Mouse (Mus musculus) lung, postnatal 25 days (tissue): Measurements from ENCODE around the gene Caln1.

ENCODE experiments used
- DNase-seq: peaks from one replicate; pipeline ENCODE4 v3.0.0; 2022; ENCODE audit warnings: low spot score

Caln1 gene

DNA sequence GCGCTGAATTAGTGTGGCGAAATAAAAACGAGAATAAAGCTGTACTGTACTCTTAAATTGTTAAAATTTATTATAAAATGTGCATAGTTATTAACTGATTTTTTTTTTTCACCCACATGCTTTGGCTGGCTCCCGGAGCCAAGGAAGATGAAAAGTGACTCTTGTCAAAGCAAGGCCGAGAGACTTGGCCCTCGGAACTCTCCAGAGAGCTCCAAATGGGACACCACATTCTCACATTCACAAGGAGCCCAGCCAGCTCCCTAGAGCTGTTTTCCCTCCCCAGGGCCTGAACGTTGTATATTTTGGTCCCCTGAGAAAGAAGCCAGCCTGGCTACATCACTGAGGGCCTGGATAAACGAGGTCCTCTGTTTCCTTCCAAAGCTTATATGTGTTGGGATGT lies 25.1 kb downstream of the Caln1 start:
- no peak for DNase-seq

DNA sequence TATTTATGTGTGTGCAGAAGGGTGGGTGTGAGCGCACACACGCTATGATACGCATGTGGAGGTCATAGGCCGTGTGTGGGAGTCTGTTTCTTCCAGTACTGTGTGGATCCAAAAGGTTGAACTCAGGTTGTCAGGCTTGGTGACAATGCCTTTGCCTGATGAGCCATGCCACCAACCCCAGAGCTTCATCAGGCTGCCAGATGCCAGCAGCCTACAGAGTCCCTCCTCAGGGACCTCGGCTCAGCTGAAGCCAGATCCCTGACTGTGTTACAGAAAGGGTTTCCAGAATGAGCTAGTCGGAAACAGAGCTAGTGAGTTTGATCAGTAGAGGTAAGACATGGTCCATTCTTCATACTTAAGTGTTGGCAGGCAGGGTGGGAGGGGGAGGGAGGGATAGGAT lies 25.9 kb downstream of the Caln1 start:
- no peak for DNase-seq

DNA sequence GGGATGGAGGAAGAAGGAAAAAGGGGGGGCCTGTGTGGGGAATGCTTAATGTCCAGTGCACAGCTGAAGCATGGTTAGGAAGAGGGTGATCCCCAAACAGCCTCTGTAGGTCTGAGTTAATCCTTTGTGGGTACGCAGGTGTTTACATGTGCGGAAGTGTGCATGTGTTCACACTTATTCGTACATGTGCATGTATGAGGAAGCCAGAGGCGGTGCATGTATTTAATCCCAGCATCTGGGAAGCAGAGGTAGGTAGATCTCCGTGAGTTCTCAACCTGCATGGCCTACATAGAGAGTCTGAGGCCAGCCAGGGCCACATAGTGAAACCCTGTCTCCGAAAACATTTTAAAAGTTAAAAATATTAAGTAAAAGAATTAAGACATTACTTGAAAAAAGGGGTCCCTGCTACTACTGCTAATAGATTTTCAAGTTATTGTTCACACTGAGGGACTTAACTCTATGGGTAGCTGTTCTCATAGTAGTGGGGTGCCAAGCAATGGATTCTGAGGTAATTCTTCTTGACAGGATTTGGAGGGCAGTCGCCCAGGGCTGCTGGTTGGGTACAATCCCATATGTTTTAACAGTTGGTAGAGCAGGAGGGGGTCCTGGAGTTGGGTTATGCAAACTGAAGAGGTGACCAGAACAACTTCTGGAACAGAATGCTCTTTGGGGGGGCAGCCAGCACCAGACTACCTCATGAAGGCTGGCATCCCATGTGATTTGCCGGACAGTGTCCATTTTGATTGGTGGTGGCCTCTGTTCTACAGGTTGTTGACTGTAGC lies 31.1 kb downstream of the Caln1 start:
- DNase-seq, result no peak

DNA sequence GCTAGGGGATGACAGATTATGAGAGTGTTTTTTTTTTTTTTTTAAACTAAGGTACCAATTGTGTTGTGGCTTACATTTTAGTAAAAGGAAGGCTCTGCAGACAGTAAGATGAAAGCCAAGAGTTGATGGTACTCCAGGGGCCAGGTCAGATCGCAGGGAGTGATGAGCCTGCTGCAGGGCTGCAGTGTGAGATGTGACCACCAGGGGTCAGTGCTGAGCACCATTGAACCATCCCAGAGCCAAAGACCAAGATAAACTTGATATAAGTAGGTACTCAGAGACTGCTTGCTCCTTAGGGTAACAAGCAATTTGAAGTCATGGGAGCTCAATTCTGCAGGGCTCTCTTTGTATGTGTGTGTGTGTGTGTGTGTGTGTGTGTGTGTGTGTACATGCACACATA lies 35.9 kb downstream of the Caln1 start:
- DNase-seq, result peak; percentile 16

DNA sequence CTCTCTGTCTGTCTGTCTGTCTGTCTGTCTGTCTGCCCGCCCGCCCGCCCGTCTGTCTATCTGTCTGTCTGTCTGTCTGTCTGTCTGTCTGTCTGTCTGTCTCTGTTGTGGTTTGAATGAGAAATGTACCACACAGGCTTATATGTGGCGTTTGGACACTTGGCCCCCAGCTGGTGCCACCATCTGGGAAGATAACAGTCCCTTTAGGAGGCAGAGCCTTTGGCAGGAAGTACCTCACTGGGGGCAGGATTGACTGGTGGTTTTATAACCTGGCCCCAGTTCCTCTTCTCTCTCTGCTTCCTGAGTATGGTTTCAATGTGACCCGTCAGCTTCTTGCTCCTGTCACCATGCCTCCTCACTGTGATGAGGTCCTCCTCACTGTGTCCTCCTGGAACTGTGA lies 40.5 kb downstream of the Caln1 start:
- no peak for DNase-seq

DNA sequence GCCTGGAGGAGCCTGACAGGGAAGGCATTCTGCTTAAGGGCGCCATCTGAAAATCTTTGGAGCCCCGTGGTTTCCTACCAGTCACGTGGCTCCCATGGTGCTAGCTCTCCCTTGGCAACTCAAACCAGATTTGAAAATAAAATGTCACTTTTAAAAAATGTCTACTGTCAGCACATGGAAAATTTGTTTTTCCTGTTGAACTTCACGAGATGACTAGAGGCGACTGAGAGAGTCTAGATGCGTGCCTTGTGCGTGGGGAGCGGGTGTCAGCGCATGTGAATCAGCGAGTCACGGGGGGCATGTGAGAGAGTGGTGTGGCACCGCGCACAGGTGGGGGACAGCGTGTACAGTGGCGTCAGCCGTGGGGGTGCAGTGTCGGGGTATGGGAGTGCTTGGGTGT lies 42.3 kb downstream of the Caln1 start:
- DNase-seq, result no peak

DNA sequence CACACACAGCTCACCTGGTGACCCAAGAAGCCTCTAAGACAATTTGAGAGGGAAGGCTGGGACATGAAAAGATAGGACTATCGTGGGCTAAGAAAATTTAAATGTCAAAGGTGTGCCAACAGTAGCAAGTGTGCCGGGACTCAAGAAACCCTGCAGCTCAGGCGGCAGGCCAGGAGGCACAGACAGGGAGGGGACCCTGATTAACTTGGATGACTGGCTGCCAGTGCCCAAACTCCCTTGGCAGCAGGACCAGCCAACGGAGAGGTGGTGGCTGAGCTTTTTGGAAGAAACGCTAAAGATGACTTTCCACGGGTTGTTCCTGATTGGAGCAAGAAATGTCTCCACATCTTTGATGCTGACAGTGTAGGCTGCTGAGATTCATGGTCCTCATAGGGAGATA lies 78.2 kb downstream of the Caln1 start:
- DNase-seq, result no peak

DNA sequence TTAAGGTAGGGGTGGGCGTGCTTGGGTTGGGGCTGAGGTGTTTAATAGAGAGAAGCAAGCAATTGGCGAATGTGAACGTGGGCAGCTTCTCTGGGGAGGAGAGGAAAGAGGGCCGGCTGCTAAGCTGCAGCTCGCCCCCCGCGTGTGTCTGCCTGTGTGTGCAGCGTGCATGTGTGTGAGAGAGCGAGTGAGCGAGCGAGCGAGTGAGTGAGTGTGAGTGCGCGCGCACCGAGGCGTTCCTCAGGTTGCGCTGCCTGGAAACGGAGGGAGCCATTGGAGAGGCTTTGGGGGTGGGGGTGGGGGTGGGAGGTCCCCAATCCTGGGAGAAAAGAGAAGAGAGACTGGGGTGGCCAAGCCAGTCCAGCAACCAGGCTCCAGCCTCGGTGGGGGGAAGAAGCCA lies 79.2 kb downstream of the Caln1 start:
- no peak for DNase-seq

DNA sequence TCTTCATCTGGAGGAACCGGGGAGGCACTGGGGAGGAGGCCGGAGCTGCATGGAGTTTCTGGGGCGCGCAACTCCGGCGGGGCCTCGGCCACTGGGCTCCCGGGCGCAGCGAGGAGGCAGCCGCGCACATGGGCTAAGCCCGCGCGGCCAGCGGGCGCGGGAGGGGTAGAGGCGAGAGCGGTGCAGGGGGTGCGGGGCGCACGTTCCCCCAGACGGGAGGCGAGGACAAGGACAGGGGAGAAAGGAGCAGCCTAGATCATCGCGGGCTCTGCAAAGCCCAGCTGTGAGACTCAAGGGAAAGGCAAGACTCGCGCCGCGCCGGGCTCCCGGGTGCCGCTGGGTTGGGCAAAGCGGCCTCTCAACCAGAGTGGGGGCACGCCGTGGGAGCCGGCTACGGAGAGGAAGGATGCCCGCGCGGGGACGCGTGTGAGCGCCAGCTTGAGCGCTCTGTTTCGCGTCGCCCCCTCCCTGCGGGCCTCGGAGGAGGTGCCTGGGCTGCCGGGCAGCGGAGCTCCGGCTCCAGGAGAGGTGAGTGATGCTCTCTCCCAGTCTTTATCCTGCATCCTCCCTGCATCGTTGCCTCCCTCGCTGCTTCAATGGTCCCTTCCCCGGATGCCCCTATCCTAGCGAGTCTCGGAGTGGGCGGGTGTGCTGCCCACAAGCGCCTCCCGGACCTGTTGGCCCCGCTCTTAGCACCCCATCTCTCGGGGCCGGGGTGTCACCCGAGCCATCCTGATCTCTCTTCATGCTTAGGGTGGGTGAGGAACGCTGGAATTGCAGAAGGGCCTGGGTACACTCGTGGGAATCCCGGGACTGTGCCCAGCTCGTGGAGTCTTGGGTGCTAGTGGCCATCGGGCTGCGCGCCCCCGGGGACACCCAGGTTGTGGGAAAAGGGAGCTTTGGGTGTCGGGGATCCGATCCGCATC lies 79.9 kb downstream of the Caln1 start:
- no peak for DNase-seq

DNA sequence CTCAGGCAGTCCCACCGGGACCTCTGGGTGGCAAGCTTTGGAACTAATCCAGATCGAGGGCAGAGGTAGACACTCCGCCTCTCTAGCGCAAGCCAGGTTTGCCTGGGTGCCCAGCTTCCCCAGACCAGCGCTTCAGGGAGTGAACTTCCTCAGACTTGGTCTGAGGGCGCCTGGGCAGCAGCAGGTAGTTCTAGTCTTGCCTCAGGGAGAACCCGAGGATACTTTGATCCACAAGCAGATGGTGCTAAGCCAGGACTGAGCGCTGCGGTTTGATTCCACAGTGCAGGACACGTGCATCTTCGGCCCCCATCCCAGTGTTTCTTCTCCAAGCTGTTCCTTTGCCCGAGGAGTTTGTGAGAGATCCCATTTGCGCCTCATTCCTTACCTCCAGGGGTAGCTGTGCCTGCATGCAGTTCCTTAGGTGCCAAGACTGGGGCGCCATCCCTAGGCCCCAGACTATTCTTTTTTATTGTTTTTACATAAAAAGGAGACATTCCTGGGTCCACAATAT lies 80.8 kb downstream of the Caln1 start:
- DNase-seq, result no peak

DNA sequence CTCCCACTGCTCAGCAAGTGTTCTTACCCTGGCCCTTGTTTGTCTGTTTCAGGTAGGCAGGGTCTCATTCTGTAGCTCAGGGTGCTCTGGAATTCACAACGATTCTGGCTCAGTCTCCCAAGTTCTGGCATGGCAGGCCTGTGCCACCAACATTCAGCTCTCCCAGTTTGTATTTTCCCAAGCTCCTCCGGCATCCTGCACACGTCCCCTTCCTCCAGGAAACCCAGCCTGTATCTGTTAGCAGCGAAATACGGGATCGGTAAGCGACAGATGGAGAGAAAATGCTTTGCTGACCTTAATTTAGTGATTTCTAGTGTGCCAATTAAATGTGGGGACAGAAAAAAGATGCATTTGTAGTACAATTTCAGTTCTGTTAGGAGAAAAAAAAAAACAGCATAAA lies 88.8 kb downstream of the Caln1 start:
- DNase-seq, result no peak

DNA sequence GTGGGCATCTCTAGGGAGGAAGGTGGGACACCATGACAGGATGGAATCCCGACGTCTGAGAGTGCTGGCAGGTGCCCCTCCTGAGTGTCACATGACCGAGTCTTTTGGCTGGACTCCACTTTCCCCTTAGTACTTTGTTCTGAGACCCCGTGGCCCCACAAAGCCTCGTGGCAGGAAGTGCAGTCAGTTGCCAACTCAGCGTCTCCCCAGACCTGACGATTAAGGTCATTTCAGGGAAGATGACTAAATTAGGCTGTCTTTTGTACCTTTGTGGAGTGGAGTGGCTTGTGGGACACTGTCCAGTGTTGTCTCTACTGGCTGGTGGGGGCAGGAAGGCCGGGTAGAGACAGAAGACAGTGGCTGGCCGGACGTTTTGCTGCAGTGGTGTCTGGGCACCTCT lies 103.0 kb downstream of the Caln1 start:
- DNase-seq, result no peak

DNA sequence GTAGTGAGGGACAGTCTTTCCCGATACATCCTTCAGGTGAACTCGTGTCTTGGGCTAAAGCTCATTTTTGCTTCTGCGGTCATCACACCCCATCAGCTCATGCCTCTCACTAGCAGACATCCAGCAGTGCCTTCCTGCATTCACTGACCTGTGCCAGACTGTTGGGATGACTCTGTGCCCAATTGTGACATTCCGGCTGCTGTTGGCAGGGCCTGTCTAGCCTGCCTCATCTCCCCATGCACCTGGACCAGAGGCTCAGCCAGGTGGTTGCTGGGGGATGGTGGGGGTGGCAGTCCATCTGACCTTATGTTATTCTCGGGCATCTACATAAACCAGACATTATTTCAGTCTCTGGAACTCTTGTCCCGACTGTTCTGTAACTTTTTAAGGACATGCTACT lies 105.6 kb downstream of the Caln1 start:
- DNase-seq, result no peak

DNA sequence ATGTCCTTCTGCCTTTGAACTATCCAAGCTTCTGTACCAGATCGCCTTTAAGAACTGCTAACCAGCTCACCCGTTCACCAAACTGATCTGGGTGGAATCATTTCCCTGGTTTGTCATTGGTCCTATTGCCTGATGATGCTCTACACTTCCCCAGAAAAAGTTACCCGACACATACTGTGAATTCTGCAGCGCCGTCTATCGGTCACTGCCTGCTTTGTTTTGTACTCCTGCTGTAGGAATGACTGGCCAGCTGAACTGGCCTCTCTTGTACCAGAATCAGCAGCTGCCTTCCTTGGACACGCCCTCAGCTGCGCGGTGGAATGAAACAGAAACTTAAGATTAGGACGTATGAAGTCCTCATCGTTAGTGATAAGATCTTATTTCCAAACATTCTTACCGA lies 107.5 kb downstream of the Caln1 start:
- DNase-seq, result no peak

DNA sequence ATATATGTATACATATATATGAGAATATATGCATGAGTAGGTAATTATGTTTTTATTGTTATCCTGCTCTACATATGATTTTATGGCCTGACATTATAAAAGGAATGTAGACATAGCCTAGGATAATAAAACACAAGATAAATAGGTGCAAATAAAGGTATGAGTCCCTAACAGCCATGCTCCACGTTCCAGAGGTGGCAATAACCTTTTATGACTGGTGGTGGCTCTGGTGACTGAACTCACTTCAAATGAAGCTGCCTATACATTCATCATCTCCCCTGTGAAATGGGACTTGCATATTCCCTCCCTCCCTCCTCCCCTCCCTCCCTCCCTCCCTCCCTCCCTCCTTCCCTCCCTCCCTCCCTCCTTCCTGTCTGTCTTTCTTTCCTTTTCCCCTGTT lies 111.0 kb downstream of the Caln1 start:
- no peak for DNase-seq

DNA sequence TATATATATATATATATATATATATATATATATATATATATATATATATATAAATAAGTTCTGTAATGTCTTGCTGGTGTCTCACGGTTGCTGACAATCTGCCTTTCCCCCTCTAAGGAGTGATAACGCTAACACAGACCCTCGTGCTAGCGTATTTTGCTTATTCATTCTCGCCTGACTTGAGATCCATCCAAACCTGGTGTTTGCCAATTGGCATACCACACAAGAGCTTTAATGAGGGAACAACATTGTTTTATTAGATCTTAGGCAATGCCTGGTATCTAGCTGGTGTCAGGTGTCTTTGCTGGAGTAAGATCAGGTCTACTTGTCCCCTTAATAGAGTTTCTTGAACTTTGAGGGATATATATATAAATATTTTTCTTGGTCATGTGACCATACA lies 122.2 kb downstream of the Caln1 start:
- no peak for DNase-seq

DNA sequence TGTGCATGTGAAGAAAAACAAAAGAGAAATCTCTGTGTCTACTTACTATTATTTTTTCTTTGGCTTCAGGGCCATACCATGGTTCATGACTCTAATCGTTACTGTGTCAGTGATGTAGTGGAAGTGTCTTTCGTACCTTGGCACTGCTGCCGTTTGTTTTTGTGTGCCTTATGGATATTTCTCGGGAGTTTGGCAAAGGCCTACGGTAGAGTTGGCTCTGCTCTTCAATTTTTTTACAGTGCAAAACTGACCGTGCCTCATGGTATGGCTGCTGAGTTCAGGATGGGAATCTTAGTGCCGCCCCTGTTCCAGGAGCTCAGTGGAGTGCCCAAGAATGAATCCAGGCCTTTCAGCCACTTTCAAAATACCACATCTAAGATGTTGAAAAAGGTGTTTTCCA lies 123.0 kb downstream of the Caln1 start:
- DNase-seq, result no peak

DNA sequence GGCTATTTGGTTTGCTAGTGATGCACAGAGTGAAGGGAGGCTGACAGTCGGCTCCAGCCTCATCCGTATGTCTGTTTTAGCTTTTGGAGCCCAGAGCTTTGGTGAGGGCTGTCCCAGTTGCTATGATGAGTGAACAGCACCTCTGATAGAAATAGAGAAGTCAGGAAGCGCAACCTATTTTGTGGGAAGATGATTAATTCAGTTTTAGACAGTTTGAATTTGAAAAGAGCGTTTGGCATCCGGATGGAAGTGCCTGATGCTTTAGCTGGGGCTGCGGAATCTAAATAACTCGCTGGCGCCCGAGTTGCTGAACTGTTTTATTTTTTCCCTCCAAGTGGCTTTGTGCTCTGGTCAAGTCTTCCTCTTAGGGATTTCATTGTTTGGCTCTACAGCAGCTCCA lies 133.3 kb downstream of the Caln1 start:
- DNase-seq, result no peak

DNA sequence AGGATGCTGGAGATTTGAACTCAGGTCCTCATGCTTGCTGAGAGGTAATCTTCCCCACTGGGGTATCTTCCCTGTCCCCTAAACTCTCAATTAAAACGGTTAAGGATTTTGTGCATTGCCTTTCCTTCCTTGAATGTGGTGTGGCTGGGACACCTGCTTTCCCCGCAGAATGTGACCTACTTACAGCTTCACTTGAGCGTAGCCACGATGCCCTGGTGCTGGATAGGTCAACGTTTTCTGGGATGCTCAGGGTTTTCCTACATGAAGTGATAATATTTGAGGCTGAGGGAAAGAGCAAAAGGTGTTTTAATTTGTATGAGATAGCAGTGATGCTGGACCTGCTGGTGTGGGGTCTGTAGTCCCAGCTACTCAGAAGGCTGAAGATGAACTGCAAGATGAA lies 135.6 kb downstream of the Caln1 start:
- no peak for DNase-seq

DNA sequence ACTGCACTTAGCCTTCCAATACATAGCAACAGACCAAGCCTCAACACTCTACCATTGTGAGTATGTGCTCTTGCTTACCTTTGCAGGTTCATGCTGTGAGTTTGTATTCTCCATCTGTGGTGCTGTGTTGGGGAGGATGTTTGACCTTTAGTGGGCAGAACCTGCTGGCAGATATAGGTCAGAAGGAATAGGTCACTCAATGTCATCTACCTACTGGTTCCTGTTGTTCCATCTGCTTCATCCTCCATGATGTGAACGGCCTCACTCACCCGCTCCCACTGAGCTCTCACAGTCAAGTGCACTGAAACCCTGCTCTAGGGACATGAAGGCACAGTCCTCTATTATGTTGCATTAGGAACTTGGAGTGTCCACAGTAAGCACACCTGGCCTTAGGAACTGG lies 141.3 kb downstream of the Caln1 start:
- no peak for DNase-seq

DNA sequence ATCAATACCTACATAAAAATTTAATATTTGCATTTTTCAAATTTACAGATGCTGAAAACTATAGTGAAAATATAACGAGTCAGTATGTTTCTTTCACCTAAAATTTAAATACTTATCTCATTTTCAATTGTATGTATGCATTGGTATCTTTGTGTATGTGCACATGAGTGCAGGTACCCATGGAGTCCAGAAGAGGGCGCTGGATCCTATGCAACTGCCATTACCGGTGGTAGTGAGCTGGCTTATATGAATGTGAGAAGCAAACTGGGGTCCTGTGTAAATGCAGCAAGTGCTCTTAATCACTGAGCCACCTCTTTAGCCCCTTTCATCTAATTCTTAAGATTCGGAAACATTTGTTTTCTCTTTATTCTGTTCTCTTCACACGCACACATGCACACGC lies 146.1 kb downstream of the Caln1 start:
- no peak for DNase-seq

DNA sequence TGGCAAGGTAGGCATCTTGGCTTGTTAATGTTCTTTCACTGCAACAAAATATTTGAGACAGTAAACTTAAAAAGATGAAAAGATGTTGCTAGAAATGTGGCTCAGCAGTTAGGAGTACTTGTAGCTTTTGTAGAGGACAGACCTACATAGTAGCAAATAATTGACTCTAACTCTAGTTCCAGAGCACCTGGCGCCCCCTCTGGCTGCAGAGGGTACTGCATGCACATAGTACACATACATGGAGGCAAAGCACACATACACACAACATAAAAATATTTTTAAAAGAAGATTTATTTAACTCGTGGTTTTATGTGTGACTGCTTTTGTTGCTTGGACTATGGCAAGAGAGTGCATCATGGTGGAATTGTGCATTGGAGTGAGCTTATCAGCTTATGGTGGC lies 151.3 kb downstream of the Caln1 start:
- no peak for DNase-seq

DNA sequence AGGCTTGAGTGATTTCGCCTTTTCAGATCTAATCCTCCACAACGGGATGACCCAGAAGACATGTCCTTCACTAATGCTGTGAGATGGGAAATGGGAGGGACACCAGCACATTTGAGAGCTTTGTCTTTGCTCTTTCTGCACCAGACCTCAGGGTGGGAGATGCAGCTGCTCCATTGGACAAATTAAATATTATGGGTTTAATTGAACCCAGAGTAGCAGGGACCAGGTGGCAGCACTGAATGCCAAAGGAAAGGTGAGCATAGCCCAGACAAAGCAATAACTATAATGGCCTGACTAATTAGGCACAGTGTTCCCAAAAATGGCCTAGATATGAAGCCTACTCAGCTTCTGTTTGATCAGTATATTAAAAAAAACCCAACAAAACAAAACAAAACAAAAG lies 158.2 kb downstream of the Caln1 start:
- no peak for DNase-seq
